Mouse (Mus musculus) embryonic fibroblast, embryonic 13.5 days (primary cell): ENCODE measurements around the gene Ncmap.

Experiments used
- CTCF ChIP-seq: IDR thresholded peaks from 2 replicates; pipeline ENCODE4 v1.5.1; 2011; ENCODE audit warnings: mild to moderate bottlenecking, control low read depth, low read length, moderate library complexity, borderline replicate concordance; ENCODE audit not compliant: insufficient read depth
- POLR2A ChIP-seq: IDR thresholded peaks from 2 replicates; pipeline ENCODE4 v1.6.1; 2011; ENCODE audit warnings: low read depth, mild to moderate bottlenecking, control low read depth, low read length, moderate library complexity

DNA sequence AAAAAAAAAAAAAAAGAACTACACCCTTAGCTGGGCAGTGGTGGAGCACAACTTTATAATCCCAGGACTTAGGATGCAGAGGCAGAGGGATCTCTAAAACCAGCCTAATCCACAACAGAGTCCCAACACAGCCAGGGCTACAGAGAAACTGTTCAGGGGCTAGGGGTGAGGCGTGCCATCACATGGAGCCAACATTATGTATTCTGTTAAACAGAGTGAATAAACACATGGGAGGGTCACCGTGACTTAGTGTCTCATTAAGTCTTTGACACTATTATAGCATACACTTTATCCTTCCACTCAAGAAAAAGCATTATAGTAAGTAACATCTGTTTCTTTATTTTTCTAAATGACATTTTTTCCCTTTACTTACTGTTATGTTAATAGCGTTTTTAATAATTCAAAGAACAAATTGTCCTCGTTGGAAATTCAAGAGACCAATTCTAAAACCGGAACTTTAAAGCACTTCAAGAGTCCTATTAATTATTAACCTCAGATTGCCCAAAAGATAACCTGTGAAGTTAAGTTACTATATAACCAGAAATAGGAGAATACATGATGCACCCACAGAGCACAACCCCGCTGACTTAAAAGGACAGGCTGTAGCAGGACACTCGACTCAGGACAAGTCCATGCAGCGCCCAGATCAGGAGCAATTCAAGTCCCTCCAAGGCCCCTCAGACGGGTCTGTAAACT lies 62.6 kb downstream of the Ncmap start:
- no peak for TF ChIP-seq POLR2A
- no peak for TF ChIP-seq CTCF
